Mouse (Mus musculus) left cerebral cortex, adult 18-20 months (tissue): Measurements from ENCODE around the gene Cd82. TPM values are rescaled to one million over a fixed set of nuclear protein-coding genes. Genes with fewer than 3 reads are reported as not detected.

Experiments
- DNase-seq, 2 experiments: peaks; one replicate each; pipeline ENCODE4 v3.0.0; 2021 to 2022; ENCODE audit warnings: low spot score in 2 of 2, mixed read lengths in 1 of 2
- long read RNA-seq, 2 experiments: library from polyadenylated mRNA; stranded (forward); transcript quantifications; one replicate each; pipeline ENCODE4 v2.0.0; 2021
- total RNA-seq, 2 experiments: library from RNA; stranded (reverse); gene quantifications; 2 replicates each; pipeline ENCODE4 v1.2.3; 2021

Cd82 gene
- 10 to 100 TPM; 12.8 to 15.4 TPM for total RNA-seq
- long read RNA-seq, experiment 1, transcript Cd82-201 (10 exons, 1,824 nt) = major isoform, 8 of 8 reads
- long read RNA-seq, experiment 1, partial matches to known transcripts = 0 of 8 reads
- long read RNA-seq, experiment 1, other reads (novel, unspliced or antisense) = 0 of 8 reads
- long read RNA-seq, experiment 2, partial matches to known transcripts = 0 of 3 reads
- long read RNA-seq, experiment 2, other reads (novel, unspliced or antisense) = 0 of 3 reads

DNA sequence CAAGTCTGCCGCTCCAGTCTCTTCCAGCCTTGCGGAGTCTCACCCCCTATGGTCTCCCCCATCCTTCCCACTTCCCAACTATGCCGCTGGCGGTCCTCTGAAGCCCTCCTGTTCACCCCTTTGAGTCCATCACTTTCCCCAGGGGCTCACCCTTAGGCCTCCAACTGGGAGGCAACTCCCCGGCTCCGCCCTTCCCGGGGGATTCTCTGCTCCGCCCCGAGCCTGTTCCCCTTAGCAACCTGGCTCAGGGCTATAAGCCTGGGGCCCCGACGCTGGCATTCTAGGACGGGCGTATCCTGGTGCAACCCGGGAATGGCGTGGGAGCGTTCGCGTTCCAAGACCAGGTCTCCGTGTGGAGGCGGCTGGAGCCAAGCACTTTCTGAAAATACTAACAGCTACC lies at the start of gene Cd82:
Cd82 (minus strand) TSS at position 381 of the 400 bp plus-strand sequence.
- DNase-seq = no peak

DNA sequence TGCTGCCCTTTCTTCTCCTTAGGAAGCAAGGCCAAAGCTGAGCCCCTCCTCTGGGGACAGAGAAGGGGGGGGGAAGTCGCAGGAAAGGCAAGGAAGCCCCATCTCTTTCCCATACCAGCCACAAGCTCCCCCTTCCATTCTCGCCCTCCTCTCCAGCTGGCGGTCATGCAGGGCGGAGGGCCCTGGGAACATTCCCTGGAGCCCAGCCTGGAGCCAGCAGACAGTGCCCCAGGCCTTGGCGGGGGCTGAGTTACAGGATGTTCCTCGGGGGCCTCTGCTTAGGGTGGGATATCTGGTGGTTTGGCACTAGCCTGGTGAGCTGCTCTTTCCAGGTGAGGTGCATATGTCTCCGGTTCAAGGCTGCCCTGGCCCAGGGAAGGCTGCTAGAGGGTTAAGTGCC lies 49.2 kb upstream of the Cd82 start:
- no peak for DNase-seq

DNA sequence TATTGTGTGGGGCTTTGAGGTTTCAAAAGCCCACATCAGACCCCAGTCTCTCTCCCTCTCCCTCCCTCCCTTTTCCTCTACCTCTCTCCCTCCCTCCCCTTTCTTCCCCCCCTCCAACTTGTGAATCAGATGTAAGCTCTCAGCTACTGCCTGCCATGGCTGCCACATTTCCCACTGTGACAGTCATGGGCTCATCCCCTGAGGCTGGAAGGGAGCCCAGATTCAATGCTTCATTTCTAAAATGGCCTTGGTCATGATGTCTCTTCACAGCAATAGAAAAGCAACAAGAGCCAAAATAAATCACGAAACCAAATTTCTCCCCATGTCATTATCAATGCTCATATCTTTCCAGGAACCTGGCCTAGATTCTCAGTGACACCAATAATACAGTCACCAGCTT lies 47.9 kb upstream of the Cd82 start:
- peak in 1 of 2 experiments; percentile 34 for DNase-seq

DNA sequence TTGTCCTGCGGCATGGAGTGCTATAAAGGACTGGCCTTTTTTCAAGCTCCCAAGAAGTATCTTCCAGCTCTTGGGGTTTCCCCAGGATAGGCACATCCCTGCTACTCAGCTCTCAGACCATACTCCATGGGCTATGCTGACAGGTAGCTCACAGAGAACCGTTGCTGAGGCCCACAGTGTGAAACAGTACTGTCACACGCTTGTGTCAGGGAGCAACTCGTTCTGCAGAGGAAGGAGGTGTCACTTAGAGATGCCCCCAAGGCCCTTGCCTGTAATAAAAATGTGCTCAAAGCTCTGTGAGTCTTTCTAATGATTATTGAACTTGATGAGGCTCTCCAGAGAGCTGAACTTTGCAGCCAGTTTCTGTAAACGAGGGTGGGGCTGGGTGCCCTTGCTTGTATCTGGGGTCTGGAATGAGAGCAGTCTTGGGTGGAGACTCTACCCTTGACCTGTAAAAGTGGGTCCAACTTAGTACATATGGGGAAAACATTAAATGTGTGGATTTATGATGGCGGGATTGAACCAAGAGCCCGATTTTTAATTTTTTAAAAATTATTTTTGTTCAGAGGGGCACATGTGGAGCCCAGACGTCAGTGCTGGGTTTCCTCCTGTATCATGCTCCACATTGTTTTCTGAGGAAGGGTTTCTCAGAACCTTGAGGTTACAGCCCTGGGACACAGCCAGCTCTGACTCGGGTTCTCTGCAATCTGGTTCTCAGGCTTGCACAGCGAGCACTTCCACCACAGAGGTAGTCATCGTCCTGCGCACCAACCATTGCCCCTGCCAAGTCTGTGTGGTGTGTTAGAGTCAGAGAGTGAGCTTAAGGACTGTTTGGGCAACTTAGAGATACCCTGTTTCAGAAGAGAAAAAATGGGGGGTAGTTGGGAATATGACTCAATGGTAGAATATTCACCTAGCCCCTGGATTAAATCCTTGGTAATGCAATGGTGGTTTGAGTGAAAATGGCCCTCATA lies 47.1 kb upstream of the Cd82 start:
- no peak for DNase-seq

DNA sequence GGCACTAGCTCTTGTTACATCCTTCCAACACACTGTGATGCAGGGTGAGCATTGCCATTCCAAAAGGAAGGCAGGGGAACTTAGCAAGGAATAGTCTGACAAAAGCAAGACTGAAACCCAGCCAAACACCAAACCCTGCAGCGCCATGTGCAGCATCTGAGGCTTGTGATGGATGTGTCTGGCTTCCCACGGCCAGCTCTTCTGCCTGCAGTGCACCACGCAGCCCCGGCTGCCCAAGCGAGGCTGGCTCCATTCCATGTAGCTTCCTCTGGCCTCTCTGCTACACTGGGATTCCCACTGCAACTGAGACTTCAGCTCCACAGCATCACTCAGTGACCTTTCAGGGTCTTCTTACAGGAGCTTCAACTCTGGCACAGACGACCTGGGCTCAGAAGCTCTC lies 42.2 kb upstream of the Cd82 start:
- peak; percentile 47 to 61 for DNase-seq

DNA sequence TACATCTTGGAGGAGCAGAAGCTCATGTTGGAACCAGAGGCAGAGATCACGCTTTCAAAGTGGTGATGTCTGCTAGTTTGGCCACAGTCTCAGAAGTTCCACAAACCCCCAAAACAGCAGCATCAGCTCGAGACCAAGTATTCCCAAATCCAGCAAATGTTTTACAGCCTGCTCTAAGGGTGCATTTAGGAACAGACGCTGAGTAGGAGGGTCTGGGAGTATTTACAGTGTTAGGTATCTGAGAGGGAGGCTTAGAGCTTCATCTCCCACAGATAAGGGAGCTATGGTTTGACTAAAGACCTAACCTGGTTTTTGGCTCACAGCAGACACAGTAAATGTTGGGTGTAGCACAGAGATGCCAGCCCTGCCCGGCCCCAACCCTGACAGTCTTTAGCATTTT lies 40.4 kb upstream of the Cd82 start:
- DNase-seq = peak in 1 of 2 experiments; percentile 19

DNA sequence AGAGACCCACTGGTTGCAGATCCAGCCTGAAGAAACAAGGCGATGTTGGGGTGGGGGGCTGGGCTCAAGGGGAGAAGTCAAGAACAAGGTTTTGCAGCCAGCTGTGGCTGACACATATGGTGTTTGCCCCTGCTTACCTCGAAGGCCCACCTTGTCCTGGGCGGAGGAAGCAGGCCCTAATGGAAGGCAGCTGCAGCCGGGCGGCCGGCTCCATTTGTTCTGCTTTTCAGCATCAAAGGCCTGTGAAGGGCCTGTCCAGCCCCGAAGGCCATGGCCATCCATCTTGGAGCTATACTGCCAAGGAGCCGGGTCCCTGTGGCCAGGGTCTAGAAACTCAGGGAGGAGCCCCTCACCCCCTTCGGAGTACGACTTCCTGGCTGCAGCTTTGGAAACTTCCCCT lies 38.4 kb upstream of the Cd82 start:
- no peak for DNase-seq

DNA sequence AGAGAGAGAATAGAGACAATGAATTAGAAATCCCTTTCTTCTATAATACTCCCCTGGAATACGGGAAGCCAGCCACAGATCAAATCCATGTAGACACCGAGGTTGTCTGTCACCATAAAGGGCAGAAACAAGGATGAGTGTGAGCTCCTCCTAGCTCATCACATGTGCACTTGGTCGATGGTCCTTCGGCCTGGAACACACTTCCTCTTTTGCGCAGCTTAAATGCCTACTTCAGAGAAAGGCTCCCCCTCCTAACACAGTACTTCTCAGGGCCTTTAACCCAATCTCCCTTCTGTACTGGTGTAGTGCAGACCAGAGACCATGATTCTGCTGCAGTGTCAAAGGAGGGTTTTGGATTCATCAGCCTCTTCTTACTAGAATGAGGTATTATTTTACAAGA lies 34.3 kb upstream of the Cd82 start:
- DNase-seq = no peak

DNA sequence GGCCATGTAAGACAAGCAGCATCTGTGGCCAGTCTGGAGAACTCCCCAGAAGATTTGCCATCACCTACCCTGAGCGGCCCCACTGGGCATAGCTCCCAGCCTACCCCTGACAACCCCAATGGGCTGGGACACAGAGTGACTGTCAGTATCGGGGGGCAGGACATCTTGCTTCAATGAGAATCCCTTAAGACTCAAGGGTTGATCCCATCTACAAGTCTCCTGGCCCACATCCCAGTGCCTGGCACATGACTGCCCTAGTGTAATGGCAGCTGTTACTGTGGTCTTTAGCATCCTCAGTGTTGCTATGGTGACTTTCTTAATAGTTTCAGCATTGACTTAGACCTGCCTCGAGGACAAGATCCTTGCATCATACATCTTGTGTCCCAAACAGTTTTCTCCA lies 32.2 kb upstream of the Cd82 start:
- no peak for DNase-seq

DNA sequence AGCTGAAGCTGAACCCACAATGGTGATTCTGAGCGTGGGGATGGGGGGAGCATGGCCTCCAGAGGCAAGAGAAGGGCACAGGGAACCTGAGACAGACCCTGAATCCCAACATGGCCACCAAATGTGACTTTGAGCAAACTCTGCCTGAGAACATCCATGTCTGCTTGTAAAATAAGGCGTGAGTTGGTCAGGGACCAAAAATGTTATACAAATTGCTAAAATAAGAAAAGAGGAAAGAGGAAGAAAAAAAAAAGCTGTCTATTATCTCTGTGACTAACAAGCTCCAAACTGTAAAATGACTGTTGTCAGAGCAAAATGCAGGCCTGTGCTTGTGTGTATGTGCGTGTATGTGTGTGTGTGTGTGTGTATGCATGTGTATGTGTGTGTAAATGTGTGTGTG lies 30.6 kb upstream of the Cd82 start:
- DNase-seq = no peak

DNA sequence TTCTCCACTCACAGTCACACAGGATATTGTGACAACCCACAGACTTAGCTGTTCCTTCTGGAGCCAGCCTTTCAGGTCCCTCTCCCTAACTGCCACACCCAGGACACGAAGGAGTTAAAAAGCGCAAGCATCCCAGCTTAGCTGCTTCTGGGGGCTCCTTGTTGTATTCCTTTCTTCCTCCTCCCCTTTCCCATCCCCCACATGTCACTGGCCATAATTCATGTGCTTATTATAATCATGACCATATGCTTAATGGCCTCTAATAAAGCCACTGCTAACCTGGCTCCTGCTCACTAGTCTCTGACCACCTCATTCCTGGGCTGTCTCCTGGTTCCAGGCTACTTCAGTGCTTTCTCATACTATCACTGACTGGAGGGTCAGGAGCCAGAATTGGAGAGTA lies 27.6 kb upstream of the Cd82 start:
- no peak for DNase-seq

DNA sequence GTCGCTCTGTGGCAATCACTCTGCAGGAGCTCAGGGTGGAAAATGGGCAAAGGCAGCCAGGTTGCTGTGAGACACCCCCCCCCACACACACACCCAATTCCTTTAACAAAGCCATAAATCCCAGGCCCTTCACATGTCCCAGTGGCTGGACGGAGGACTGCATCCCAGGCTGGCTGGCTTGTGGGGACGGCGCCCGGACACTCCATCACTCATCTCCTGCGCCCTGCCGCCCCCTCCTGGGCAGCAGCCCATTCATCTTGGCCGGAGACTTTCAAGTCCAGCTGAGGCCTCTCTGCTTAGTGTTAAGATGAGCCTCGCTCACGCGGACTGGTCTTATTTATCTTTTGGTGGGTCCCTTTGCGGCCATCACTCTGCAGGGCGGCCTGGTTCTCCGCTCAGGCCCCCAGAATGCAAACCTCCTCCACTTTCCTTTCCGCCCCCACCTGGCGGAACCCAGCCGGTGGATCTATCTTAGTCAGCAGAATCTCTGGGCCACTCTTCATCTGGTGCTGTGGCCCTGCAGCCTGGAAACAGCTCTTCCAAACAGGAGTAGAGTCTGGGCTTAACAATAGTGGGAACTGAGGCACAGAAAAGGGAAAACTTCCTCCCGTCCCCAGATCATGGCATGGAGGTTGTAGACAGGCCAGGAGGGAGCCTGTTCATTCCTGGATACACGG lies 26.1 kb upstream of the Cd82 start:
- DNase-seq = no peak

DNA sequence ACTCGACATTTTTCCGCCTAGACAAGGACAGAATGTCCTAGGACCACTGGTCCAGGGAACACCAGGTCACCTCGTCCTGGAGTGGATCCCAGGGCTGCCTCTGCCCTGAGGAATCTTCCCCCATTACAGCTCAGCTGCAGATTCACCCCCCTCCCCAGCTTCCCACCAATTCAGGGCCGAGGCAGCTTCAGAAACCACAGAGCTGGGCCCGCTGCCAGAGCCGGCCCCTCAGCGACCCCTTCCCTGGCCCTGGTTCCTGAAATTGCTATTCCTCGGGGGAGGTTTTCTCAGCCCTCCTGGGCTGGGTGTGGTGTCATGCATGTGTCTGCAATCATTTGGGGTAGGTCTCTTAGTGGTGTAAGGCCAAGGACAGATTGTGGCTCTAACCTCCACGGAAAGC lies 22.5 kb upstream of the Cd82 start:
- no peak for DNase-seq

DNA sequence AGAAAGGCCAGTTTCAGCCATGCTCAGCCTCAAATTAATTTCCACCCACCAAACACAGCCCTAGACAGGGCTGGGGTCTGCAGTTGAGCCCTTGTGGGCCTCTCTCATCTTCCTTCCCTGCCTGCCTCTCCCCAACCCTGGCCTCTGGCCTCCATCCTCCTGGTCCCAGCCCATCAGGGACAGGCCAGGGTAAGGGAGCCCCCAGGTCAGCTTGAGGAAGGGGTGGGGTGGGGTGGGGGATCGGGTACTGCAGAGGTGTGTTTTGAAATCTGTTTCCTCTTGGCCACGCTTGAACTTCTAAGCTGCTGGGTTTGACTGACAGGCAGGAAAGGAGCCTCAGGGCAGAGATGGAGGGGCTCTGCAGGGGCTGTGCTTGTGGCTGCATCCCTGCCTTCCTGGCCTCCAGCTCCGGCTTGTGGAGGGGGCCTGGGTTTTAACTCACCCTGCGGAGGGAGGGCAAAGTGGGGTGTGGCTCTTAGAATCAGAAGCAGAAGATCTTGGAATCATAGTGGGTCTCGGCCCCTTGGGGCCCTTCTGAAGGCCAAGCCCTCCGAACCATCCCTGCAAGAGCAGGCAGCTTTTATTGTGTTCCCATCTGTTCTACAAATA lies 19.2 kb upstream of the Cd82 start:
- no peak for DNase-seq

DNA sequence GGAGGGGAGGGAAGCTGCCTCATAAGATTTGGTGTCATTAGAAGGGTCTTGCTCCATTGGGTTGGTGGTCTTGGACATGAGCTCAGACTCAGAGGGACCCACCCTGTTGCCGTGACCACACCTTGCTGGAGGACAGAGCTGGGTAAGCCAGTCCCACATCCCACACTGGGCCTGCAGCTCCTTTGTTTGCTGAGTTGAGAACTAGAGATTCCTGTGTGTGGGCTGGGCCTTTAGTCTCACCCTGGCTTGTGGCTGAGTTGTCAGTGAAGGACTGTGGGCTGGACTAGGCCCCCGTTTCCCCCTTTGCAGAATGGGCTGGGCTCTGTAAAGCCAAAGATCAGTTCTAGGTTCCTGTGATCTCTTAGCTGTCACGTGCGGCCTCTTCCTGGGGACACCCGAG lies 15.8 kb upstream of the Cd82 start:
- no peak for DNase-seq

DNA sequence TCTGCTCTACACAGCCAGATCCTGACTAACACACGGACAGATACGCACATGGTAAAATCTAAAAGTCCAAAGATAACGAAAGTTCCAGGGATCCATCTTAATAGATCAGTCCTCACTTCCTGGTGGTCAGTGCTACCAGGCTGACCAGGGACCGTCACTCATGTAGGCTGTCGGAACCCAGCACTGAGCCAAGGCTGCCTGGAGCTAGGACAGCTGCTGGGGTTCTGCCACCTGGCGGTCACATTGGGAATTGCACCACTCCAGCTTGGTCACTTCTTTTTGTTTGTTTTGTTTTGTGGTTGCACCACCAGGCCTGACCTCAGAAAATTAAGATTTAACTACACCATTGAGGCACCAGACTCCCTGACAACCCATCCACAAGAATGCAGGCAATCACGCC lies 14.6 kb upstream of the Cd82 start:
- peak; percentile 40 to 58 for DNase-seq

DNA sequence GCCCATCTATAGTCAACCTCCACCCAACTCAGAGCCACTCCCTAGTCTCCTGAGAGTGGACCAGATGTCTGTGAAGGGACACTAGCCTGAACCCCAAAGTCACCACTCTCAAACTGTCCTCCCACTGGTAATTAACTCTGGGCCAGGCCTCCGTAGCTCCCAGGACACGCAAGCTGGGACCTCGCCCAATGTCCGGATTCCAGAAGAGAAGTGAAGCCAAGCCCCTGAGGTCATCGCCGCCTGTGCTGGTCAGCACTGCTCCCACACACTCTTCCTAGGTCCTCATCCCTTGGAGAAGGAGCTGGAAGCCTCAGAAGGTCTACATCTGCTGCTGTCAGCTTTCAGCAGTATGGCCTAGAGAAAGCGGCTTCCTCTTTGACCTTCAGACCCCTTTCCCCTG lies 13.5 kb upstream of the Cd82 start:
- no peak for DNase-seq

DNA sequence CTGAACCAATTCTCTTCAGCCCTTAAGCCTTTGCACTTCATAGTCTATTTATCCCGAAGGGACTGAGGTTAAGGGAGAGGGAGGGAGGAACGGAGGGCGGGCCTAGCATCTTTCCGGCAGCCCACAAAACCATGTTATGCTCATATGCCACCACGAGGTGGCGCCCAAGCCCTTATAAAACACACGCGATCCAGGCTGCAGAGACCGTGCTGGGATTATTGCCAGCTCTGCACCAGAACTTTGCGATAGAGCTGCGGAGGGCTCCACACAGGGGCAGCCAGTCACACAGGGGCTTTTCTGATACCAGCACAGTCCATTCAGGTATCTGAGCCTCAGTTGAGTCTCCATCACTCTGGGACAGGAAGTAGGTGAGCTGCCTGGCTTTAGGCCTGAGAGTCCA lies 12.1 kb upstream of the Cd82 start:
- peak; percentile 90 to 93 for DNase-seq

DNA sequence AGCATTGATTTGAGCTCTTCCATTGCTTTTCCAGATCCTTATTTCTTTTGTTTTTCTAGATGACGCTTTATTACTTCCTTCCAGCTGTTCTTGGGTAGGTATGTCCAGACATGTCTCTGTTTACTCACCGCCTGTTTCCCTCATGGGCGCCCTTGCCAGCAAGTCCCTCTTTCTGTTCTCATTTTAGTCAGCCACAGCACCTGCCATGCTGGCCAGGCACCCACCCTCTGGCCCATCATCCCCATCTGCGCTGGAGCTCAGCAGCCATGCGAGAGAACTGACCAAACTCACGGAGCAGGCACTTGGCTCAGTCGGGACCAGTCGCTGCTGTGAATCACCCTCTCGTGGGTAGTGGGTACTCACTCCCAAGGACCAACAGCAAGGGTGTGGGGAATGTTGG lies 11.0 kb upstream of the Cd82 start:
- DNase-seq = no peak

DNA sequence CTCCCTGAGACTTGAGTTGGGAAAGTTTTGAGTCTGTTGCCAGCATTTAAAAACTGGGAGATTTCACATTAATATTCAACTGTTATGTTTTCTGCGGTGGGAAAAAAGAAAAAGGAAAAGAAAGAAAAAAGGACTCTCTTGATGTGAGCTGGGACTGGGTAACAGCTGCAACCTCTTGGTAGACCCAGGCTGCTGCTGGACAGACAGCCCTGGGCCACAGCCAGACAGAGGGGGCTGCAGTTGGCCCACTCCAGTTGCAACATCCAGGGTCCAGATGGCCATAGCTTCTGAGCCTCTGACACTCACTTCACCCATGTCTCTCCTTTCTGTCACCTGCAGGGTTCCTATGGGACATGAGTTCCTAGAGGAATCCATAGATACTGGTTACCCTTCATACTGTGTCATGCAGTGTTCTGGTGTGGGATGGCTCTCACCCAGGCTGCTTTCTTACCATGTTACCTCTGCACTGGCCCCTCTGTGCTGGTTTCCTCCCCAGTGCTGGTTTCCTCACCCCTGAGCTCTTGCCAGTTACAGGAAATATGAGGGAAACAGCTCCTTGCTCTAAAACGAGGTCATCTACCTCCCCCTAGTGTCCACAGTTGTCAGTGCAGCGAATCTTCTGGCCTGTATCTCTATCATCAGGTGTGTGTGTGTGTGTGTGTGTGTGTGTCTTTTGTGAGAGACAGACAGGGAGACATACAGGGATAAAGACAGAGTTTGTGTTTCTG lies 8.1 kb upstream of the Cd82 start:
- peak; percentile 78 to 86 for DNase-seq

DNA sequence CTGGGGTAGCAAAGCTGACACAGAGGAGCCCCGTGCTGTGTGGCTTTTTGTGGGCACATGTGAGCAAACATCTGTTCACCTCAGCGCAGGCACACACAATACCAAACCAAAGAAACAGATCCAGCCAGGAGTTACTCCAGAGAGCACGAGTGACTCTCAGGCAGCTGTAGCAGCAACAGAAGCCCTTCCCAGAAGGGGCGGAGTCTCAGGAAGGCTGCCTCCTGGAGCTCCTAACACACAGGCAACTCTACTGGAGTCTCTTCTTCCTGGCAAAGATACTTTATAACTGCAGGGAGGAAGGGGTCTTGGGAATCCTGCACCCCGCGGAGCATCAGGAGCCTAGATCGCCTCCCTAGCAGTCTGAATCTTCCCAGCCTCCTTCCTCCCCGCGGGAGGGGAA lies 7.2 kb upstream of the Cd82 start:
- peak; percentile 28 to 34 for DNase-seq
